Mouse (Mus musculus) brain, embryonic 14.5 days (tissue): ENCODE measurements around the gene Lactb. TPM values are rescaled to one million over a fixed set of nuclear protein-coding genes. Genes with fewer than 3 reads are reported as not detected.

Experiments used
- DNase-seq: peaks from one replicate; pipeline ENCODE4 v3.0.0-alpha.2; 2011; ENCODE audit warnings: low read depth
- CTCF ChIP-seq: fragments of 200-500 bp; IDR thresholded peaks from 2 replicates; pipeline ENCODE4 v1.5.1; 2012; ENCODE audit warnings: inconsistent platforms, mild to moderate bottlenecking, moderate library complexity, borderline replicate concordance; ENCODE audit not compliant: insufficient read depth, insufficient read length; ENCODE audit errors: extremely low read depth
- POLR2A ChIP-seq: fragments of 200-500 bp; IDR thresholded peaks from 2 replicates; pipeline ENCODE4 v1.6.1; 2012; ENCODE audit warnings: mild to moderate bottlenecking, inconsistent platforms, borderline replicate concordance; ENCODE audit not compliant: poor library complexity, insufficient read depth, insufficient read length, severe bottlenecking; ENCODE audit errors: extremely low read depth
- polyA plus RNA-seq: library from polyadenylated mRNA; depleted of rRNA; stranded (reverse); fragments of >200 nt; gene quantifications from 2 replicates; pipeline ENCODE4 v1.2.3, GENCODE M21; 2012

Gene Lactb
- polyA plus RNA-seq, 1 experiment, result 14.8 TPM

DNA sequence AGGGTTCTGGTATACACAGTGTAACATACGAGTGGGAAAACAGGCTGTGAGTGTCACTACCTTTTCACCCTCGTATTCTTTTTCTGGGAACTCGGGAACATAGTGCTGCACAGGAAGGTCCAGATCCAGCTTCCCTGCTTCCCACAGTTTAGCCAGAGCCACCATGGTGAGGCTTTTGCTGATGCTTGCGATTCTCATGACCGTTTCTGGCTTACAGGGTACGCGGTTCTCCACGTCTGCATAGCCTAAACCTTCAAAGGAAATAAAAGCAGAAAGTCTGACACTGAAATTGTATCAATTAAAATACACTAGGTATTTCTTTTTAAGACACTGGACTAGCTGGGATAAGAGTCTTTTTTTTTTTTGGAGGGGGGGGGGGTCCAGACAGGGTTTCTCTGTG lies 4.2 kb downstream of the Lactb start:
- TF ChIP-seq CTCF (no peak), POLR2A (no peak)

GRCm38 (mm10) chr9:66967492-66967891 lies 7.8 kb downstream of the Lactb start:
- TF ChIP-seq POLR2A (no peak), CTCF (no peak)
- no peak for DNase-seq

More for the DNA sequence above, 4.2 kb downstream of the Lactb start:
- no peak for DNase-seq

- no peak for DNase-seq
- no peak for TF ChIP-seq POLR2A
These were observed 13.8 kb downstream of the Lactb start for GRCm38 (mm10) chr9:66961478-66961877.

- no peak for DNase-seq
- TF ChIP-seq CTCF (no peak), POLR2A (no peak)
These were observed 17.8 kb downstream of the Lactb start for GRCm38 (mm10) chr9:66957451-66957850.

GRCm38 (mm10) chr9:66952886-66953285 lies 22.4 kb downstream of the Lactb start:
- DNase-seq, result no peak

GRCm38 (mm10) chr9:66952321-66952720 lies 23.0 kb downstream of the Lactb start:
- DNase-seq, result no peak
- TF ChIP-seq POLR2A (no peak), CTCF (no peak)

More at GRCm38 (mm10) chr9:66952886-66953285, 22.4 kb downstream of the Lactb start:
- TF ChIP-seq POLR2A, result no peak
- no peak for TF ChIP-seq CTCF

- DNase-seq, result no peak
- TF ChIP-seq POLR2A (no peak), CTCF (no peak)
These were observed 26.7 kb downstream of the Lactb start for GRCm38 (mm10) chr9:66948536-66948935.

GRCm38 (mm10) chr9:66945647-66946641 lies 29.3 kb downstream of the Lactb start, which contains the start of gene Rps27l:
Rps27l (plus strand) TSS chr9:66946086.
- DNase-seq, result peak; percentile 98
- TF ChIP-seq CTCF (0 out of 2 replicates have a peak, but pooled peaks have one; percentile 5), POLR2A (peak; percentile 36; the same call in 1 of the 2 replicates)

- DNase-seq, result no peak
- TF ChIP-seq CTCF (no peak), POLR2A (no peak)
These were observed 30.1 kb downstream of the Lactb start for GRCm38 (mm10) chr9:66945161-66945560.

DNA sequence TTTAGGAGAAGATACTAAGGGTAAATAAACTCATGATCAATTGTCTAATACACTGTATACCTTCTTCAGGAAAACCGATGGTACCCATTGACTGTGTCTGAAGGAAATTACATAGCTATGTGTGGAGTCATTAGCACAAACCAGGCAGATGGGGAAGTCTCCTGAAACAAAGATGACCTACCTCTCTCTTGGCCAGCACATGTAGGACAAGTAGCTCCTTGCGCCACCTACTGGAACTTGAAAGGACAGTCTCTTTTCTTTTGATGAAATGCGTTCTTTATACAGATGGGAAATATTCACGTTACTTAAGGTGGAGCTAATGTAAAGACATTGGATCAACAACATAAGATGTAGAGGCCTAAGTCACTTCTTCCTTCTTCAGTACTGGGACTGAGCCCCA lies 36.4 kb downstream of the Lactb start:
- peak; percentile 91 for DNase-seq
- TF ChIP-seq POLR2A, result no peak
- TF ChIP-seq CTCF, result peak; percentile 69; the same call in 1 of the 2 replicates

DNA sequence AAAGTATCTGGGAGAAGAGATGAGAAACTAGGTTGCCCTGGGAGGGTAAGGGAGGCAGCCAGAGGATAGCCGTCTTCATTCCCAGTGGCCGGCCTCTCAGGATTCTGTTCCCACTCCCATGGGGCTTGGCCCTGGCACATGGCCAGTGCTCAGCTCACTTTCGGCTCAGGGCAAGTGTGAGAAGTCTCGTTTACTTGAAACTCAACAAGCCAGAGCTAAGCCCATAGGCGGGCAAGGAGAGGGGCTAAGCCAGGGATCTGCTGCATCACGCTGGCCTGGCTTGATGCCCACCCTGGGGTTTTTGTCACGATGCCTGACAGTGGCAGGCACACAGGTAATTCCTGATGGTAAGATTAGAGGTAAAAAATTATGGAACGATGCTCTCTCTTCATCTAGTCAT lies 37.8 kb downstream of the Lactb start:
- no peak for TF ChIP-seq POLR2A
- no peak for TF ChIP-seq CTCF
- peak; percentile 53 for DNase-seq

- DNase-seq, result peak; percentile 98
- no peak for TF ChIP-seq POLR2A
- TF ChIP-seq CTCF, result no peak
These were observed 41.1 kb downstream of the Lactb start for GRCm38 (mm10) chr9:66933869-66934808.
